Mouse (Mus musculus) adrenal gland, postnatal 4 days (tissue): ENCODE measurements around the gene Rps8. TPM values are rescaled to one million over a fixed set of nuclear protein-coding genes. Genes with fewer than 3 reads are reported as not detected.

Experiments used
- DNase-seq, 2 experiments: peaks; one replicate each; pipeline ENCODE4 v3.0.0; 2021 to 2022; ENCODE audit warnings: low spot score in 2 of 2, mixed read lengths in 2 of 2
- total RNA-seq, 2 experiments: library from RNA; stranded (reverse); gene quantifications; 2 replicates each; pipeline ENCODE4 v1.2.3; 2021

Gene Rps8
- total RNA-seq, 2 experiments from 2014 or later: 1,506 to 1,548 TPM

DNA sequence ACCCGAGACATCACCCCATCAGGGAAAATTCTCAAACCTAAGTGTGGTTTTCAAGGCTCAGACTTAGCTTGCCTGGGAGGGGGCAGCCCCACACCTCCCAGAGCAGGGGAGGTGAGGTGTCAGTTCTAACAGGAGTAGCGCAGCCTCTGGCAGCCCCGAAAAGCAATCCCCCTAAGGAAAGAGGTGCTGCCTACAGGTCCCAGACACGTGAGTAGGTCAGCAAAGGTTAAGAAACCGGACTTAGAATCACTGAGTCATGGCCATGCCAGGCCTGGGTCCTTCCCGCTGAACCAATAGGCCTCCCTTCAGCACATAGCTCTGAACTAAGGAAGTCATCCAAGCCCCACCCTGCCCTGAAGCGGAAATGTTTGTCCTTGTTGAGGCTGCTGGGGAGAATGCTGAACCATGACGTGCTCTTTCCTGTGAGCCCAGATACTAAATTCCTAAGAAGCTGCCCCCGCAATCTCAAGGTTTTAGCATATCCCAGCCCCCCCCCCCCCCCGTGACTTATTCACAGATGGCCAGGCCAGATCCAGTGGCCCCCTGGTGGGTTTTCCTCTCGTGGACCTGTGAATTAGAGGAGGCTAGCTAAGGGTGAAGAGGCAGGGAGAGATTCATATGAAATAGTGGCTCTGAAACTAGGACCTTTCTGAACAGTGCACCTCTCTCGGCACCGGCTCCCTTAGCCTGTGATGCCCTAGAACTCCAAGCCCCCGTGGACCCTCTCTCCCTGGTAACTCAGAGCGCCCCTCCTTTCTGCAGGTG, 30.0 kb downstream of the Rps8 start:
- no peak for DNase-seq

DNA sequence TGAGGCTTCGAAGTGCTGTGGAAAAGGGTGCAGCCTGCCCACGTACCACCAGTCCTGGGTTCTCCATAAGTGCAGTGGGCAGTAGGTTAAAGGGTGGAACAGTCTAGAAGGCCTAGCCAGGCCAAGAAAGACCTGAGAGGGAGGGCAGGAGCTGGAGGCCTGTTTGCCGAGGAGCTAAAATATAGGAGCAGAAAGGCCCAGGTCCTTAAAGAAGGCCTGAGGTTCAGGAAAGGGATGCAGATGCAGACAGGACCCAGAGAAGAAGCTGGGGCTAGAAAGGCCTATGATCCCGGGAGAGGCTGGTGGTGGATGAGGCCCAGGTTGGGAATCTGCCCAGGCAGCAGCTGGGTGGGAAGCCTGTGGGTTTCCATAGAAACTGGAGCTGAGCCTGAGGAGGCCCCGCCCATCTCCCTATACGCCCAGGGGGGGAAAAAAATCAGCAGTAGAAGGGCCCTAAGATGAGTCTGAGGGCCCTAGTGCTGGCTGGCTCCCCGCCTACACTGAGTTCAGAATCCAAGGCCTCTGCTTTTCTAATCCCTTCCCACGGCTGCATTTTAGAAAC, 30.6 kb downstream of the Rps8 start, which contains the start of gene Btbd19:
Gene Btbd19, minus strand, starts transcription at position 378 of the 562 bp plus-strand sequence.
- no peak for DNase-seq

DNA sequence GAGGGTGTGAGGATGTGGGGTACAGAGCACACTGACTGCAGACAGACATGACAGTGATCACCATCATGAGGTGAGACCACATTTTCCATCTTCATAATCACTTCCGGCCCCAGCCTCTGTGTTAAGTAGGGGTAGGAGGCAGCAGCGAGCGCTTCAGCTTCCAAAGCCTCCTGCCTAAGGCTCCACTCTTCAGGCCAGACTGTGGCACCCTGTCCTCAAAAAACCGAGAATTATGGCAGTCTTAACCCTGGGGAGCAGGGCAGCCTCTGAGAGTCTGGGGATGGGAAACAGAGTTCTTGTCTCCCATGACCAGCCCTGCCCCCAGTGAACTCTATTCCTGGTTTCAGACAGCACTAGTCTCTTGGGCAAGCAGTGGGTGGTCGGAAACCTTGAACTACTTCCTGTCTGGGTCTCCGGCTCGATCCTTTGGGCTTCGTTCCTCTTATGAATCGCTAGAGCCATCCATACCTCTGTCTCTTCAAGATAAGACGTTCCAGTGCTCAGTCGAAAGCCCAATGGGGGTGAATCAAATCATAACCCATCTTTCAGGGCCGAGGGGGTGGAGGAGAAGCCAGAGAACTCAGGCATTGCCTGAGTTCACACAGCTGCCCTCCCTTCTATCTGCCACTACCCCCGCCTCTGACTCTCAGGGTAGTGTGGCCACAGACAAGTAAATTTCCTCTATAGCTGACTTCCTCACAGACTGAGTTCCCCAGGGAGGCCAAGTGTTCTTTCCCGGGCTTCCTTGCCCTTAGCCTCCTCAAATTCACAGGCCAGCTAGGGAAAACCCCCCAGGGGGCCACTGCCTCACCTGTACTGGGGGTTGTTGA, 31.3 kb downstream of the Rps8 start:
- DNase-seq: no peak

DNA sequence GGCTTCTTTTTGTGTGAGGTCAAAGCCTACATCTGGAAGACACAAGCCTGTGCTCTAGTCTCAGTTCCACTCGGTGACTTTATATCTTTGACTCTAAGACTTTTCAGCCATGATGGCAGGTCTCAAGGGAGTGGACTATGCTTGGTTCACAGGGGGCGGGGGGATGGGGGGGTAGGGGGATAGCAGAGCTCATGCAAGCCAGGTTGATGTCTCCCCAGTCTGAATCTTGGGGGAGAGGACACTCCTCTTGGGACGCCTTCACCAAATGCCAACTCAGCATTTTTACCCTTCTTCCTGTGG, 31.9 kb downstream of the Rps8 start:
- DNase-seq: no peak

DNA sequence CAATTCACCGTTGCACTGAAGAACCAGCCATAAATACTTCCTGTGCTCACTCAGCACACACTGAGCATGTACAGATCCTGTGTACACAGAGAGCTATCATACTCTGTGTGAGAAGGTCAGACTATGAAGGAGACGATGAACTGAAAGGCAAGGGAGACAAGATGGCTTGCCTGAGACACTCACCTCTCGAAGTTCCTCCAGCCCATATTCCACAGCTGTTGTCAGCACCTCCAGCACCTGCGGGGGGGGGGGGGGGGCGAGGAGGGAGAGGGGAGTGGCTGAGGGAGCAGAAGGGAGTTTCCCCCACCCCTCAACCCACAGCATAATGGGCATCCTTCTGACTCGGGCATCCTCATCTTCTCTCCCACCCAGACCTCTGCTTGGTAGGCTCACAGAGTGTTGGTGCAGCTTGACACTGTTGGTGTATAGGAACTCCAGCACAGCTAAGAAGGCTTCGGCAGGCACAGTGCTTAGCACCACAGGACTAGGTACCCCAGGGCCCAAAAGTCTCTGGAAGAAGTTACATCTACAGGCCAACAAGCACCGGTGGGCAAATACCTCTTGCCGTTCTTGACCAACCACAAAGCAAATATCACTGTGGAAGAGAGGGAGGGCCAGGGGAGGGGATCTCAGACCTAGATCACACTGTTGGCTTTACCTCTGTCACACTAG, 32.4 kb downstream of the Rps8 start:
- no peak for DNase-seq

DNA sequence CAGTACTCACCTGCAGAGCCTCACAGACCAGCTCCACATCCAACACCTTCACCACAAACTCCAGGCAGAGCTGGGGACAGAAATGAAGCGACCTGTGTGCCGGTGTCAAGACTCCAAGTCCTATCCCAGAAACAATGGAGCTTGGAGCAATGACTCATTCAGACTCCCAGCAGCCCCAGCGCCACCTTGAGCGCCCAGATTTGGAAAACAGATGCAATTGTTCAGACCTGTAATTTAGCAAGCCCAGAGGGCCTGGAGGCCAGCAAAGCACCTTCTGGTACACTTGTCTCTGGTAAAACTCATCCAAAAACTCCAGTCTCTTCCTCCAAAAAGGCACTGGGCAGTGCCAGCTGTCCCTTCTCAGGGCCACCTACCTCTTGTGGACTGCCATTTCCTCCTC, 33.8 kb downstream of the Rps8 start:
- DNase-seq: no peak

DNA sequence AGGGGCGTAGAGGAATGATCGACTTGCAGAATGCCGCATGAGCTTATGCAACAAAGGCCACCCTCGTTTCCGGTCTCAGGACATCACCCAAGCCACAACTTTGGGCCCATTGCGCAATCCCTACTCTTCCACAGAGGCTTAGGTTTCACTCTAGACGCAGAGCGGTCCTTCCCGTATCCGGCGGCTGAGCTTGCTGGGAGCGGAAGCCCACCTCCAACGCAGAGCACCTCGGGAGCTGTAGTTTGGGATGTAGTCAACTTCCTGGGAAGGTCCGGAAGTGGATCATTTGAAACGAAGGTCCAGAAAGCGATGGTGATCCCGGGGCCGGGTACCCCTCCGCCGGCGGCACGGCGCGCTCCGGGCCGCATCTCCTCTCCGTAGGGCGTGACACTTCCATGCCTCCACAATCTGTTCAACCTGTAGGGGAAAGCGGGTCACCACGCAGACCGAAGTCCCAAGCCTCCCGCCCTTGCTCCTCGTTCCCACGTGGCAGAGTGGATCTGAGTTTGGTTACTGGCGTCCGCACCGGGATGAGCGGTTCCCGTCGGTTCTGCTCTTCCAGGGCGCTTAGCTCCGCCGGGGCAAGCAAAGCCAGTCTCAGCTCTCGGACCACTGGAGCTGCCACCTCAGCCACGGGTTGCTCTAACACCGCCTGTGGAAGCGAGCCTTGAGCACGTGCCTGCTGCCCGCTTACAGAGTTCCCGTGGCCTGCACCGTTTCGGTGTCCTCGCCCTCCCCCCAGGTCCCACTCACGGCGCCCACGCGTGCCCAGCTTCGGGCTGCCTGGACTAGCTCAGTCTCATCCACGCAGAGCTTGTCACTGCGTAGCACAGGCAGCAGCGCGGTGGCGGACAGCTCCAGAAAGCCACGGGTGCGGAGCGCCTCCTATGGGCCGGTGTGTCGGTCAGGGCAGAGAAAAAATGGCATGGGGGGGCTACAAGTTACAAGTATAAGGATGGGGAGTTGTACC, 35.3 kb downstream of the Rps8 start:
- DNase-seq: peak; percentile 72 to 86

DNA sequence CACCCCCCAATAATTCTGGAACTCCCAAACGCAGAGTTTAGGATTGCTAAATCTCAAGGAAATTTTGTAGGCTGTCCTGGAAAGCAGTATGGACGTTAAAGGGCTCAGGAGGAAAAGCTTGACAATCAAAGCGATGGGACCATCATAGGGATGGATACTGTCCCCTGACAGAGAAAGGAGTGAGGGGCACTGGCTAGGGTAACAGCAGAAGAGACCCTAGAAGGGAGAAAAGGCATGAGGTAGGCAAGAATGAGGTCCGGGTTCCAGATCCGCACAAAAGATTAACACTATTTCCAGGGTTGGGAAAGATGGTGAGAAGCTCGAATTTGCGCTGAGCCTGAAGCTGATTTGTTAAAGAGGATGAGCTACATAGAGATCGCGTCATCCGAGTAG, 36.0 kb downstream of the Rps8 start:
- DNase-seq: no peak

DNA sequence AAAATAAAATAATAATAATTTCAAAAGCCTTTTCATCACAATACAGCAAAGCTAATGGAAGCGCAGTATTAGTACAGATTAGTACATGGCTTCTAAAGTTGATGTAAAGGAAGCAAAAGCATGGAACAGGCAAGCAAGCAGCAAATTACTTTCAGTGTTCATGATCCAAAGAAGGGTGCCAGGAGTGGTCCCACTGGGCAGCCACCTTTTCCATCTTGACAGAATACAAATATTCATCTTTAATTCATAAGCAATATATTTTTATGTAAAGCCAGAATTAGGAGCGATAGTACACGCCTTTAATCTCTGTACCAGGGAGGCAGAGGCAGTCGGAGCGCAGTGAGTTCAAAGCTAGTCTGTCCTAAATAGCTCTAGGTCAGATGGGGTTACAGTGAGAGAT, 36.4 kb downstream of the Rps8 start:
- DNase-seq: no peak

DNA sequence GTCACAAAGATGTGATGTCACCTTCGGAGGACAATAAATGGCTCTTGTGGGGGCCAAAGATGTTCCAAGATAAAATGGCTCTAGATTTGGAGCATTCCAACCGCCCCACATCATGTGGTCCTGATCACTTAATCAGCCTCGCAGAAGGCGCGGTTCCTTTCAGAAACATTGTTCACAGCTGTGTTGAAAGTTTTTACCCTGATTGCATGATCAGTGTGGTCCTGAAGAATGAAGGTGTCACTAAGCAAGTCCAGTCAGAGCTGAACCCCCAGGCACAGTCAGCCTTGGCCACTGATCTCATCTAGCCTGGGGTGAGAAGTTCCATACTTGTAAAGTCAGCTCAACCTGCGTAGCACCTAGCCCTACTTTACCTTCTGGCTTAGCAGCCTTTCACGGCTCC, 38.1 kb downstream of the Rps8 start:
- DNase-seq: no peak

DNA sequence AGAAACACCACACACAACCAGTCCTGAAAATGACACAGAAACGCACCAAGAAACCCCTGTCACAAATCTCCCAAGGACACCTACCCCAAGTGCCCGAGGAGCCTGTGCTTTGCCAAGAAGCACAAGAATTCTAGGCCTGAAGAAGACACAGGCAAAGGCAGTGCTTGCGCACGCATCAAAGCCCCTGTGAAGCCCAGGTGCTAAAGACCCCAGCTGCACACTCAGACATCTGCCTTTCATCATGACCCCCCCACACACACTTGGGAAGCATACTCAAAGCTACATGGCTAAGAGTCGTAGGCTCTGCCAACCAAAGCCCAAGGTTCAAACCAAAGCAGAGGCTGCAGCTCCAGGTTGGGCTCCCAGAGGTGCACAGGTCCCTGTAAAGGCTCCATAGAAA, 40.5 kb downstream of the Rps8 start:
- no peak for DNase-seq

DNA sequence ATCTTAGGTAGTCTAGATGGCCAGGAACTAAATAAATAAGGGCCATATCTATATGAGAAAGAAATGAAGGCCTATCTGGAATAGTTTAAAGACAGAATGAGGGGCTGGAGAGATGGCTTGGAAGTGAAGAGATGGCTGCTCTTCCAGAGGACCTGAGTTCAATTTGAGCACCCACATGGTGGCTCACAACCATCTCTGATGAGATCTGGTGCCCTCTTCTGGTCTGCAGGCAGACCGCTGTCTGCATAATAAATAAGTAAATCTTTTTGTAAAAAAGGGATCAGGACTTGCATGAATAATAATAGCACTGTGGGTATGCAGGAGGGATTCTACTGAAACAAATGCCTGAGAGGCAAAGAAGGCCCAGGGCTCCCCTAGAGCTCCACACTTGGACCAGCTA, 42.8 kb downstream of the Rps8 start:
- no peak for DNase-seq

DNA sequence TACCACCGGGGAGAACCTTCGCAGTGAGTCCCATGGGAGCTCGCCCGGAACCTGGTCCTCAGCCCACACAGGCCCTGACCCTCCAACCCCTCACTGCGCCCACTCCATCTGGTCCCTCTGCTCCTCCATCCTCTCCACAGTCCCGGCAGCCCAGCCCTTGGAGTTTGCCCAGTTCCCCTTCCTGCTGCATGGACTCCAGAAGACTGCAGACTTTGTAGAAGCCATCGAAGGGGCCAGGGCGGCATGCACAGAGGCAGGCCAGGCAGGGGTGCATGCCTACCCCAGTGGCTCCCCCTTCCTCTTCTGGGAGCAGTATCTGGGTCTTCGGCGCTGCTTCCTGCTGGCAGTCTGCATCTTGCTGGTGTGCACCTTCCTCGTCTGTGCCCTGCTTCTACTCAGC, 45.1 kb downstream of the Rps8 start:
- DNase-seq: no peak

DNA sequence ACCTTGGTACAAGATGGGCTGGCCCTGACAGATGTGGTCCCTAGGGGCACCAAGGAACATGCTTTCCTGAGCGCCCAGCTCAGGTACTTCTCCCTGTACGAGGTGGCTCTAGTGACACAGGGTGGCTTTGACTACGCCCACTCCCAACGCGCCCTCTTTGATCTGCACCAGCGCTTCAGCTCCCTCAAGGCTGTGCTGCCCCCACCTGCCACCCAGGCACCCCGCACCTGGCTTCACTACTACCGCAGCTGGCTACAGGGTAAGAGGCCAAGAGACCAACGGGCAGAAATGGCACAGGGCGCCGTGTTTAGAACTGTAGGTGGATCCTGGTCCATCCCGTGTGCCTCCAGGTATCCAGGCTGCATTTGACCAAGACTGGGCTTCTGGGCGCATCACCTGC, 45.8 kb downstream of the Rps8 start:
- DNase-seq: no peak

DNA sequence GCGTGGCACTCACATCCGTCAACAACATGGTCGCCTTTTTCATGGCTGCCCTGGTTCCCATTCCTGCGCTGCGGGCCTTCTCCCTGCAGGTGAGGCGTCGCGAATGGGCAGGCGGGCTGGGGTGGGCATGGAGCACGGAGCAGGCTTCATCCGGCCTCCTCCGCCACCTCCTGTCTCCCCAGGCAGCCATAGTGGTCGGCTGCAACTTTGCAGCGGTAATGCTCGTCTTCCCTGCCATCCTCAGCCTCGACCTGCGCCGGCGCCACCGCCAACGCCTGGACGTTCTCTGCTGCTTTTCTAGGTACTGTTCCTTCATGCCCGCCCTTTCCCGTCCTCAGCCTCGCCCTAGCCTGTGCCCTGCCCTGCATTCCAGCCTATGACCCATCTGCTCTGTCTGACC, 46.7 kb downstream of the Rps8 start:
- DNase-seq: no peak

DNA sequence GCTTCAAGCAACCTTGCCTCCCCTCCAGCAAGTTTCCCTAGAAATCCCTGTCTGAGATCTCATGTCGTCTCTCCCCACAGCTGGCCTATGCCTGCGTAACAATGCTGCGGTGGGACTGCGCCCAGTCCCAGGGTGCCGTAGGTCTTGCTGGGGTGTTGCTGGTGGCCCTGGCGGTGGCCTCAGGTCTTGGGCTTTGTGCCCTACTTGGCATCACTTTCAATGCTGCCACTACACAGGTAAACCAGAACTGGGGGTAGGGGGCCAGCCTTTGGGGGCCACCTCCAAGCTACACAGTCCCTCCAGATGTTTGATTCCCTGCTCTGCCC, 47.6 kb downstream of the Rps8 start:
- no peak for DNase-seq

DNA sequence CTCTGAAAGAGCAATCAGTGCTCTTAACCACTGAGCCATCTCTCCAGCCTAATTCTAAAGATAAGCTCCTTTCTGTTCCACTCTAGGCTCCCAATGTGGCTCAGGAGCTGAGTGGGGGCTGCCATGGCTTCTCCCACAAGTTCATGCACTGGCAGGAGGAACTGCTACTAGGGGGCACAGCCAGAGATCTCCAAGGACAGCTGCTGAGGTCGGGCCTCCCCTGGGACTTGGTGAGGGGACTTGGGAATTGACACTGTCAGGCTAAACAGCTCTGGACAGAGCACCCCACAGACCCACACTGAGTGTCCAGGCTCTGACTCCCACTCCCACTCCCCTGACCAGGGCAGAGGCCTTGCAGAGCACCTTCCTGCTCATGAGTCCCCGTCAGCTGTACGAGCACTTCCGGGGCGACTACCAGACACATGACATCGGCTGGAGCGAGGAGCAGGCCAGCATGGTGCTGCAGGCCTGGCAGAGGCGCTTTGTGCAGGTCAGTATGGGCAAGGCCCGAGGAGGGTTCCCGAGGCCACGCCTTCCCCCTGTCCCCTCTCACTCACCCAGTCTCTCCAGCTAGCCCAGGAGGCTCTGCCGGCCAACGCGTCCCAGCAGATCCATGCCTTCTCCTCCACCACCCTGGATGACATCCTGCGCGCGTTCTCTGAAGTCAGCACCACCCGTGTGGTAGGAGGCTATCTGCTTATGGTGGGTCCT, 48.1 kb downstream of the Rps8 start:
- DNase-seq: no peak

DNA sequence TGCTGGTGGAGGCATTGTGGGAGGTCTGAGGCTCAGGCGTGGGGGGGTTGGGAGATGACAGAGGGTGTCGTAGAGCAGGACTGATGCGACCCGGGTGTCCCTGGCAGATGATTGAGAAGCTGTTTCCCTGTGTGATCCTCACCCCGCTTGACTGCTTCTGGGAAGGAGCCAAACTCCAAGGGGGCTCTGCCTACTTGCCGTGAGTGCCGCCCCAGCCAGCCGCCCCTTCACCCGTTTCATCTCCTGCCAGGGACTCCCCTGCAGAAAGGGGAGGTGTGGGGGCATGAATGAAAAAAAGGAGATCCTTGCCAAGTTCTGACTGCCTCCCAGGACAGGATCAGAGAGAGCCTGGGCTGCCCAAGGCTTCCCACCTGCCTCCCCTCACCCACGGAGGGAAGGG, 50.9 kb downstream of the Rps8 start:
- DNase-seq: no peak

DNA sequence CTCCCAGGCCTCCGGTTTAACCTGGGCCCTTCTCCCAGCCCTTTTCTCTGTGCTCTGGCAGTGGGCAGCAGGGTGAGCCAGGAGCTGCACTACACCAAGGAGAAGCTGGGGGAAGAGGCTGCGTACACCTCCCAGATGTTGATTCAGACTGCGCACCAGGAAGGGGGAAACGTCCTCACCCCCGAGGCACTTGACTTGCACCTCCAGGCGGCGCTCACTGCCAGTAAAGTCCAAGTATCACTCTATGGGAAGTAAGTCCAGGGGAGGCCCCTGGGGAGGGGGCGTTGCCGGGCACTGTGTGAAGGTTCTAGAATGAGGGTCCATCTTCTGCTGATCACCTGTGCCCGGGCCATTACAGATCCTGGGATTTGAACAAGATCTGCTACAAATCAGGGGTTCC, 51.4 kb downstream of the Rps8 start:
- DNase-seq: no peak
